Mouse (Mus musculus) cortical plate, adult 2 months (tissue): ENCODE results near the gene Tfb1m.

ENCODE experiments used
- CTCF ChIP-seq: fragments of 200-500 bp; IDR thresholded peaks from 2 replicates; pipeline ENCODE4 v1.5.1; 2011; ENCODE audit warnings: mild to moderate bottlenecking, control low read depth, low read length; ENCODE audit not compliant: insufficient read depth; ENCODE audit errors: extremely low read depth
- POLR2A ChIP-seq: fragments of 200-500 bp; IDR thresholded peaks from 2 replicates; pipeline ENCODE4 v1.6.1; 2011; ENCODE audit warnings: mild to moderate bottlenecking, low read length, control low read depth; ENCODE audit not compliant: insufficient read depth; ENCODE audit errors: extremely low read depth

GRCm38 (mm10) chr17:3597130-3597529 is 39.5 kb upstream of the Tfb1m start:
- TF ChIP-seq CTCF, result no peak
- TF ChIP-seq POLR2A, result no peak
